Mouse (Mus musculus) limb, embryonic 14.5 days (tissue): ENCODE data around the gene Ppt1. TPM values are rescaled to one million over a fixed set of nuclear protein-coding genes. Genes with fewer than 3 reads are reported as not detected.
A peak's percentile ranks its signal among the peaks of the same experiment; 100 is the strongest.

ENCODE experiments used
- ATAC-seq: fragments of 200-750 bp; cut with Nextera tagmentation; 2 replicates; pipeline ENCODE4 v1.8.0; 2017; ENCODE audit warnings: low read depth, moderate number of reproducible peaks, moderate TSS enrichment; ENCODE audit not compliant: low FRiP score
- DNase-seq: peaks from one replicate; pipeline ENCODE4 v3.0.0-alpha.2; 2015; ENCODE audit warnings: low spot score
- H3K27ac ChIP-seq: fragments of 300-500 bp; sonication (generic); replicated peaks from 2 replicates; pipeline ENCODE4 v1.5.1; 2014; ENCODE audit warnings: low read depth, mild to moderate bottlenecking, low read length, moderate library complexity, mixed read lengths
- H3K27me3 ChIP-seq: fragments of 300-500 bp; sonication (generic); 2 replicates; pipeline ENCODE4 v1.6.1; 2014; ENCODE audit warnings: low read length, mixed read lengths; ENCODE audit not compliant: control insufficient read depth, insufficient read depth
- H3K36me3 ChIP-seq: fragments of 300-500 bp; sonication (generic); 2 replicates; pipeline ENCODE4 v1.6.1; 2014; ENCODE audit warnings: mild to moderate bottlenecking, low read length, moderate library complexity, mixed read lengths; ENCODE audit not compliant: control insufficient read depth, insufficient read depth
- H3K4me1 ChIP-seq: fragments of 300-500 bp; sonication (generic); 2 replicates; pipeline ENCODE4 v1.6.1; 2014; ENCODE audit warnings: antibody characterized with exemption, low read length, mixed read lengths; ENCODE audit not compliant: control insufficient read depth, insufficient read depth
- H3K4me2 ChIP-seq: fragments of 300-500 bp; sonication (generic); replicated peaks from 2 replicates; pipeline ENCODE4 v1.6.1; 2014; ENCODE audit warnings: low read depth, mild to moderate bottlenecking, low read length, moderate library complexity; ENCODE audit not compliant: severe bottlenecking
- H3K4me3 ChIP-seq: fragments of 300-500 bp; sonication (generic); replicated peaks from 2 replicates; pipeline ENCODE4 v1.5.1; 2014; ENCODE audit warnings: low read length
- H3K9ac ChIP-seq: fragments of 300-500 bp; sonication (generic); 2 replicates; pipeline ENCODE4 v1.6.1; 2014; ENCODE audit warnings: mild to moderate bottlenecking, low read depth, low read length, moderate library complexity; ENCODE audit not compliant: severe bottlenecking
- H3K9me3 ChIP-seq: fragments of 300-500 bp; sonication (generic); 2 replicates; pipeline ENCODE4 v1.6.1; 2016; ENCODE audit warnings: low read length; ENCODE audit not compliant: control insufficient read depth
- POLR2A ChIP-seq: fragments of 200-500 bp; IDR thresholded peaks from 2 replicates; pipeline ENCODE4 v1.8.0; 2012; ENCODE audit warnings: inconsistent platforms, mild to moderate bottlenecking, moderate library complexity, borderline replicate concordance; ENCODE audit not compliant: insufficient read depth, insufficient read length; ENCODE audit errors: extremely low read depth
- WGBS: fragments of 180-500 bp; shearing (Covaris S2); extraction: QIAGEN DNeasy Blood & Tissue Kit; methylation state at CpG from one replicate; pipeline ENCODE4 v1.1.7; 2014; 5-methylcytosine and 5-hydroxymethylcytosine counted together
- polyA plus RNA-seq, 2 experiments: library from polyadenylated mRNA; depleted of rRNA in 1 of 2; stranded (reverse) in 1 of 2; unstranded in 1 of 2; fragments of >200 nt; fragmentation: Nextera tagmentation in 1 of 2; extraction: Ambion mirVana in 1 of 2; gene quantifications; 2 replicates each; pipeline versions ENCODE4 v1.2.1 to v1.2.3; 2012 to 2014

The Ppt1 gene
- polyA plus RNA-seq, 2 experiments, result 68.8 to 76.0 TPM

DNA sequence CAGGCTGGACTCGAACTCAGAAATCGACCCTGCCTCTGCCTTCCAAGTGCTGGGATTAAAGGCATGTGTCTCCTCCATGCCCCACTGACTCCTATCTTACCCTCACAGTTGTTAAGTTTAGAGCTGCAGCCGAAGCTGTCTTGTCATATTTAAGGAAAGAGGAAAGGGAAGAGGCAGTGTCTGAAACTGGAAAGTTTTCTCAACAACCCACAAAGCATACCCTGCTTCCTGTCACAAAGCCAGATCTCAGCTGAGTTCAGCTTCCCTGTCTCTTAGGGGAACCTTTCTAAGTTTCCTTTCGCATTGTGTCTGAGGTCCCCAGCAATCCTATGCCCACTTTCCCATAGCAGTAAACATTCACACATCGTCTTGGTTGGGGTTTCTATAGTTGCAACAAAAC, 56.1 kb downstream of the Ppt1 start:
- no peak for ATAC-seq
- DNase-seq, result no peak
- TF ChIP-seq POLR2A, result no peak
- Histone ChIP-seq H3K4me2 (no peak overlapping the region), H3K27ac (no peak overlapping the region), H3K4me1 (peaks cover 4% of the 10 kb centered on the region), H3K36me3 (no peaks in the 10 kb centered on the region), H3K9me3 (no peaks in the 10 kb centered on the region), H3K4me3 (no peak overlapping the region), H3K9ac (no peak overlapping the region), H3K27me3 (no peaks in the 10 kb centered on the region)
- 72% methylated on average over 5 of the region's 5 CpGs for WGBS

DNA sequence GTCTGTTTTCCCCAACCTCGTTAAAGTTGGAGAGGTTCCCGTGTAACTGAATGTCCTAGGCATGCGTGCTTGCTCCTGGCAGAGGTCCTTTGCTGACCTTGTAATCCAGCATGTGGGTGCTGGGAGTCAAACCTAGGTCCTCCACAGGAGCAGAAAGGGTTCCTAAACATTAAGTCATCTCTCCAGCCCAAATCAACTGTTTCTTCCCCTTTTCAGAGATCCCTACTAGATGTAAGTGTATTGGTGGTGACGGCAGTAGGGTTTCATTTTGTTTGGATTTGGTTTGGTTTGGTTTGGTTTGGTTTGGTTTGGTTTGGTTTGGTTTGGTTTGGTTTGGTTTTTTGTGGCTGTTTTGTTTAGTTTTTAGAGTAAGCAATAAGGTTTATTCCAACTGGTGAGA, 61.7 kb downstream of the Ppt1 start:
- H3K9me3 ChIP-seq, result no peaks in the 10 kb centered on the region
- TF ChIP-seq POLR2A, result no peak
- H3K27ac ChIP-seq, result no peak overlapping the region
- WGBS, result 74% methylated on average over 4 of the region's 4 CpGs
- H3K9ac ChIP-seq, result no peak overlapping the region
- DNase-seq, result no peak
- ATAC-seq, result no peak
- no peak overlapping the region for H3K4me3 ChIP-seq
- no peaks in the 10 kb centered on the region for H3K27me3 ChIP-seq
- H3K36me3 ChIP-seq, result no peaks in the 10 kb centered on the region
- H3K4me1 ChIP-seq, result no peaks in the 10 kb centered on the region
- H3K4me2 ChIP-seq, result no peak overlapping the region

DNA sequence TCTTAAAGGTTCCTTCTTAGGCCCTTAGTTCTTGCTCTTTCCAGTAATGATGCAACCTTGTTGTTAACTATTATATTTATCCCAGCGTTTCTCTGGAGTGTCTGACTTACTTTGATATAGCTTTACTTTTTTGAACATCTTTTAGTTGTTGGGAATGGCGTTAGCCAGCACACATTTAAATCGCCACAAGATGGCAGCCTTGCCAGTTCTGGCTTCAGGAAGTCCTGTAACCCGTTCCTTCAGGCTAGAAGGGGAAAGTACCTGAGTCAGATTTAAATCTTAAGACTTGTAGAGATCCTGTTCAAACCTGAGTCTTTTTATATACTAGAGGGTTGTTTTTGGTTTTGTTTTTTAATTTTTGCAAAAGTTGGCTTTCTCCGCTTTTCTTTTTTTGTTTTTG, 62.3 kb downstream of the Ppt1 start:
- Histone ChIP-seq H3K27ac (no peak overlapping the region), H3K9me3 (no peaks in the 10 kb centered on the region), H3K27me3 (no peaks in the 10 kb centered on the region), H3K36me3 (no peaks in the 10 kb centered on the region), H3K9ac (no peak overlapping the region), H3K4me3 (no peak overlapping the region), H3K4me1 (no peaks in the 10 kb centered on the region), H3K4me2 (no peak overlapping the region)
- 17% methylated on average over 5 of the region's 5 CpGs for WGBS
- no peak for TF ChIP-seq POLR2A
- ATAC-seq (peak; percentile 47; the same call in 1 of the 2 replicates), DNase-seq (peak; percentile 81)

DNA sequence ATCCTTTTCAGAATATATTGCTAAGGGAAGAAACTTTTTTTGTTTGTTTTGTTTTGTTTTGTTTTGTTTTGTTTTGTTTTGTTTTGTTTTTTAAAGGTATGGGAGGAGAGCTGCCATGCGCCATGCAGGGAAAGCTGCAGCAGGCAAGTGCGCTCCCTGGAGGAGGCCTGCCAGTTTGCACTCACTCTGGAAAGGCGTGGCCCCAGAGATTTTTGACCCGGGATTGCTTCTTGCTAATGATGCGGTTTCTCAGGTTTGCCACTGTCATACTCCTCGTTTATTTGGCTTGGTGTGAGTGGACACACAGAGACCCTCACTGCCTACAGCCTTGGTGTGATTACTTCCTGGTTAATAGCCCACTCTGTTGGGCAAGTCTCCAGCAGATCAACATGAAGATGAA, 66.1 kb downstream of the Ppt1 start:
- H3K27me3 ChIP-seq, result no peaks in the 10 kb centered on the region
- ATAC-seq (no peak), DNase-seq (no peak)
- H3K9me3 ChIP-seq, result no peaks in the 10 kb centered on the region
- H3K27ac ChIP-seq, result no peak overlapping the region
- TF ChIP-seq POLR2A, result no peak
- H3K4me3 ChIP-seq, result no peak overlapping the region
- no peak overlapping the region for H3K9ac ChIP-seq
- H3K4me1 ChIP-seq, result 0 out of 2 replicates have a peak, but pooled peaks cover 6% of the 10 kb centered on the region
- no peak overlapping the region for H3K4me2 ChIP-seq
- WGBS, result 21% methylated on average over 6 of the region's 6 CpGs
- H3K36me3 ChIP-seq, result no peaks in the 10 kb centered on the region

DNA sequence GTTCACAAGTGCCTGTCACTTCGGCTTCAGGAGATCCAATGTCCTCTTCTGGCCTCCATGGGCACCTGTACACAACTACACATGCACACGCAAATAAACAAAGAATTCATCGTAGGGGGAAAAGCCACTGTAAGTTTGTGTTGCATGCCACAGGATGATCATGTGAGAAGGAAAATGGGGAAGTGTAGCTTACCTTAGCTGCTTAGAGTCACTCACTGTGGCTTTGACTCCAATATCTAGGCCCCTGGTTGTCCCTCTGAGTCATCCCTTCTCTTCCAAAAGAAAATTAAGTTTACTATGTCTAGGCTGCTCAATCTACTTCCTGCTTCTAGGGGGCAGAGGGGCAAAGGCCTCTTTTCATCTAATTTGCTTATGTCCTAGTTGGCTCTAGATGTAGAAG, 67.7 kb downstream of the Ppt1 start:
- 90% methylated on average over 3 of the region's 3 CpGs for WGBS
- no peak overlapping the region for H3K4me3 ChIP-seq
- DNase-seq (no peak), ATAC-seq (no peak)
- H3K4me1 ChIP-seq, result 0 out of 2 replicates have a peak, but pooled peaks cover 6% of the 10 kb centered on the region
- H3K27me3 ChIP-seq, result no peaks in the 10 kb centered on the region
- no peak overlapping the region for H3K4me2 ChIP-seq
- TF ChIP-seq POLR2A, result no peak
- H3K9ac ChIP-seq, result no peak overlapping the region
- H3K27ac ChIP-seq, result no peak overlapping the region
- no peaks in the 10 kb centered on the region for H3K36me3 ChIP-seq
- H3K9me3 ChIP-seq, result no peaks in the 10 kb centered on the region

DNA sequence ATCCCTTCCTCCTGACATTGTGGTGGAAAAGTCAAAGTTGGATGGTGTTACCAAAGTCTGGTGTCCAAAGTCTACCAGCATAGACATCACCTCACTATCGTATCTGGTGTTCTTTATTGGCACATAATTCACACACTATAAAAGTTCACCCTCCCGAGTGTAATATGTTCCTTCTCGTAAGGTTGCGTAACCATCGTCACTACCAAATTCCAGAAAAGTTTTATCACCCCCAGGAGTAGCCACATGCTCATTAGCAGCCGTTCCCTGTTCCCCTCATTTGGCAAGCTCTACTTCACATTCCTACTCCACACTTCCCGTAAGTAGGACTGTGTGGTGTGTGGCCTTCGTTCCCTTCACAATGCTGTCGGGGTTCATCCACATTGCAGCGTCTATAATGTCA, 69.3 kb downstream of the Ppt1 start:
- Histone ChIP-seq H3K4me2 (no peak overlapping the region), H3K9me3 (no peaks in the 10 kb centered on the region), H3K9ac (no peak overlapping the region), H3K27me3 (no peaks in the 10 kb centered on the region), H3K4me1 (0 out of 2 replicates have a peak, but pooled peaks cover 6% of the 10 kb centered on the region), H3K27ac (no peak overlapping the region), H3K36me3 (no peaks in the 10 kb centered on the region), H3K4me3 (no peak overlapping the region)
- ATAC-seq (peak; percentile 72), DNase-seq (peak; percentile 42)
- 31% methylated on average over 10 of the region's 10 CpGs for WGBS
- no peak for TF ChIP-seq POLR2A

Other genes starting within 250 kb of the Ppt1 start
- not detected in 2 replicates for gene 9530002B09Rik, start 147.0 kb upstream of the Ppt1 start, polyA plus RNA-seq (2012; rRNA removed)
- gene 9530002B09Rik, start 147.0 kb upstream of the Ppt1 start, polyA plus RNA-seq (2014; fragmentation: Nextera tagmentation; extraction: Ambion mirVana), result not detected in 2 replicates
- gene Cap1, start 49.8 kb downstream of the Ppt1 start, polyA plus RNA-seq (2012; rRNA removed), result 86.6 and 95.8 TPM in 2 replicates
- gene Cap1, start 49.8 kb downstream of the Ppt1 start, polyA plus RNA-seq (2014; fragmentation: Nextera tagmentation; extraction: Ambion mirVana), result 68.0 and 73.5 TPM in 2 replicates
- gene Mfsd2a, start 124.9 kb downstream of the Ppt1 start, polyA plus RNA-seq (2012; rRNA removed), result 13.1 and 16.4 TPM in 2 replicates
- 9.1 and 9.3 TPM in 2 replicates for gene Mfsd2a, start 124.9 kb downstream of the Ppt1 start, polyA plus RNA-seq (2014; fragmentation: Nextera tagmentation; extraction: Ambion mirVana)
- gene Mycl, start 159.4 kb downstream of the Ppt1 start, polyA plus RNA-seq (2012; rRNA removed), result 24.6 and 26.2 TPM in 2 replicates
- 39.2 and 41.1 TPM in 2 replicates for gene Mycl, start 159.4 kb downstream of the Ppt1 start, polyA plus RNA-seq (2014; fragmentation: Nextera tagmentation; extraction: Ambion mirVana)
- 13.7 and 15.0 TPM in 2 replicates for gene Trit1, start 180.4 kb downstream of the Ppt1 start, polyA plus RNA-seq (2012; rRNA removed)
- 18.9 and 20.1 TPM in 2 replicates for gene Trit1, start 180.4 kb downstream of the Ppt1 start, polyA plus RNA-seq (2014; fragmentation: Nextera tagmentation; extraction: Ambion mirVana)